Mouse (Mus musculus): ENCODE data around the gene Maz. TPM values are rescaled to one million over a fixed set of nuclear protein-coding genes. Genes with fewer than 3 reads are reported as not detected.

The Maz gene
- total and polyA plus RNA-seq, 3 experiments = 98.7 to 840 (median 114) TPM

DNA sequence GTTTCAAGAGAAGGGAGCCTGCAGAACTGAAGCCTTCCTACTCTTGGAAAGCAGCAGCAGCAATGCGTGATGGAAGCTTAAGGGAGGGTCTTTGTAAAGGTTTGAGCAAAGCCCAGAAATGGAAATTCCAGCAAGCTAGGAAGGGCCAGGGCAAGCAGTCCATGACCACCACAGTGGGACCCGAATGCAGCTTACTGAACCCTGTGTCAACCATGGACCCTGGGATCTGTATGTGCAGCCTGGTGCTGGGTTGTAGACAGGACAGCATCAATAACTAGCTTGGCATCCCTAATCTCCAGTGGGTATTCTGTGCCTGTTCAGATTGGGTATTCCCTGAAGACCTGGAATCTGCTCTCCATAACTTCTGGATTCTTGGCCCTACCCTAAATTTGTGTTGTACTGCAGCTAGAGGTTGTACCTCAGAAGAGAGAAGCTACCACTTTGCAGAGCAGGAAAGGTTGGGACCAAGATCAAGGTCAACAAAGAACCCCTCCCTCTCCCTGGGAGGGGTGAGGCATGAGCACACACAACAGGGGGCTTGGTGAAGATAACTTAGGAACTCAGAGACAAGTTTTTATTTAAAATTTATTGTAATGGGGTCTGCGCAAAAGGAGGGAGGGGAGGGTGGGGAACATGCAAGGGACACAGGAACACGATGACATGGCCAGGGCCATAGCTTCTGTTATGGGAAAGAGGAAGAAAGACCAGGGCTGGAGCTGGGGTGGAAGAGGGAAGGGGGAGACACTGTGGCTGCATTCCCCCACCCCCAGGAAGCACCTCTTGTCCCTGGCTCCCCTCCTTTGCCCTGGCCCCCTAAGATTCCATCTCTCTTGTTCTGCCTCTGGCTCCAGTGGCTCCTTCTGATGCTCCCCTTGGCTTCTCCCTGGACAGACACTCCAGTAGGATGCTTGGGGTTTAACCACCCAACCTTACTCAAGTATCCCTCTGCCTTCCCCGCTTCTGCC is 5.0 kb downstream of the Maz start:
- DNase-seq = no peak

- DNase-seq = peak; percentile 58
Measured at GRCm38 (mm10) chr7:127020901-127021562, 5.8 kb downstream of the Maz start, which contains the start of the genes Gm42742 and Prrt2. Gene Gm42742 (minus strand): TSS chr7:127021097. Gene Prrt2 (minus strand): TSS chr7:127021211.

- DNase-seq = peak; percentile 6
Measured at GRCm38 (mm10) chr7:127020491-127020890, 6.3 kb downstream of the Maz start.

DNA sequence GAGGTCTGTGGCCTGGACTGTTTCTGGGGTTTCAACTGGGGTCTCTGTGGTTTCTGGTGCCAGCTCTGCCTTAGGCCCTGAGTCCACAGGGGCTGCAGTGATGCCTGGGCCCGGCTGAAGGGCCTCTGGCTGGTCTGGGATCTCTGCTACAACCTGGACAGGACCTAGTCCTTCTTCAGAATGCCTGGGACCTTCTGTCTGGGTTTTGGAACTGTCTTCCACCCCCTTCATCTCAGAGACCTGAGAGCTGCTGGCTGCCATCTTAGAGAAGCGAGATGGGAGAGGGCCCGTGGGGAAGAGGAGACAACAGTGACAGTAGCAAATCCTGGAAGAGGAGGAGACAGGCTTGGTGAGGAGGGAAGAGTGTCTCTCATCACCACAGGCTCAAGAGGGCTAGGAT is 6.8 kb downstream of the Maz start:
- no peak for DNase-seq

DNA sequence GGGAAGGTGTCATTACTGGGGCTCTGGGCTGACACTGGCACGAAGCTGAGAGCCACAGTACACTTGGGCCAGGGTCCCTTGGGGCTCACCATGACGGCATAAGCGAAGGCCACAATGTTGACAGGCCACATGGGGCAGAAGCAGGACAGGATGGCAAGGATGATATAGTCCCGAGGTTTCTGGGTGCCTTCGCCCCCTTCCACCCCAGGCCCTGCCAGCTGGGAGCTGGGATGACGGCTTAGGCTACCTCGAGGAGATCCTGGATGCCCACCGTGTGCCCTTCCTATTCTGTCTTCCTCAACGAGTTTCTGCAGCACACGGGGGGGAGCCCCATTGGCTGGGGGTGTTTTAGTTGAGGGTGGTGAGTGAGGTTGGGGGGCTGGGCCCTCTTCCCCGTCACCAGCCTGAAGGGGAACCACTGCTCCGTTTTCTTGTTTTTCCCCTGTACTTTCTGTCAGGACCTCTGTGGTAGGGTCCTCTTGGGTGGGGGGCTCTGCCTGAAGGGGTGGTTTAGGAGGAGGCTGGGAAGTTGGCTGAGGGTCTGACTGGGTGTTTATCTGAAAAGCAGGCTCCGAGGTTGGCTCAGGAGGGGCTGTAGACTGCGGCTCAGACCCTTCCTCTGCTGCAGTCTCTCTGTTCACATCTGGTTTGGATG is 7.4 kb downstream of the Maz start:
- no peak for DNase-seq

GRCm38 (mm10) chr7:127018416-127019305 is 8.2 kb downstream of the Maz start:
- DNase-seq = no peak

DNA sequence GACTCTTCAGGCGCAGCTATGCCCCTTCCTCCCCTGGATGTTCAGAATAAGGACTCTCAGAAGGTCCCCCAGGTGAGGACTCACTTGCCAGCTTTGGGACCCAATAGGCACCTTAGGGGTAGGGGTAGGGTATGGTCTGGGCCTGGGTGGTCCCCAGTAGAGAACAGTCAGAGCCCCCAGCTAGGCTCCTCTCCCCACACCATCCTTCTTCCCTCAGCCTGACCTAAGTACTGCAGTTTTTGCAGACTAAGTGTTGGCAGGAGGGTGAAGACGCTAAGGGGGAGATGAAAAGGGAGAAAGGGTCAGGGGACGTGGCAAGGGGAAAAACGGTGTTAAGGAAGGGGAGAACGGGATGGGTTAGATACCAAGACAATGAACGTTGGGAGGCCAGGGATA is 8.9 kb downstream of the Maz start:
- no peak for DNase-seq

- peak; percentile 96 for DNase-seq
Measured at GRCm38 (mm10) chr7:127016971-127017949, 9.6 kb downstream of the Maz start, which contains the start of gene Pagr1a. Gene Pagr1a (minus strand): TSS chr7:127017352.

- DNase-seq = peak; percentile 88
Measured at GRCm38 (mm10) chr7:127016486-127016938, 10.3 kb downstream of the Maz start.

GRCm38 (mm10) chr7:127016481-127016485 is 10.6 kb downstream of the Maz start, which contains the start of gene Pagr1b:
Gene Pagr1b (minus strand): TSS chr7:127016484.
- no peak for DNase-seq

DNA sequence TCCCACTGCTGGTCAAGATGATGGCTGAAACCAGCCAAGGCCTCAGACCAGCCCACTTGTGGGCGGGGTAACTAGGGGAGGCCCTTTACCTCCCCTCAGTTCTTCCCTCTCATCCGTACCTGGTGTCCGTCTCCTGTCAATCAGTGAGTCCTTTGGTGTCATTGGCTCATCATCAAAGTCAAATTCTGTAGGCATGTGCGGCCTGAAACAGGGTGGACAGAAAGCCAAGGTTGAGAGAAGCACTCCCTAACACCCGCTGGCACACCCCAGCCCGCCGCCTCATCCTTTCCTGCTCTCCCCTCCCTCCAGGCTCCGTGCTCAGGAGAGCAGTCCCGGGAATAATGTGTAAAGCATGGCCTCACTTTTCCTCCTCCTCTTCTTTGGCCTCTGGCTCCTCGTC is 10.8 kb downstream of the Maz start:
- peak; percentile 74 for DNase-seq

GRCm38 (mm10) chr7:127014993-127015392 is 11.8 kb downstream of the Maz start:
- no peak for DNase-seq

GRCm38 (mm10) chr7:127014320-127014719 is 12.5 kb downstream of the Maz start, which contains the start of gene Mvp:
Gene Mvp (minus strand): TSS chr7:127014621.
- DNase-seq = peak; percentile 88

DNA sequence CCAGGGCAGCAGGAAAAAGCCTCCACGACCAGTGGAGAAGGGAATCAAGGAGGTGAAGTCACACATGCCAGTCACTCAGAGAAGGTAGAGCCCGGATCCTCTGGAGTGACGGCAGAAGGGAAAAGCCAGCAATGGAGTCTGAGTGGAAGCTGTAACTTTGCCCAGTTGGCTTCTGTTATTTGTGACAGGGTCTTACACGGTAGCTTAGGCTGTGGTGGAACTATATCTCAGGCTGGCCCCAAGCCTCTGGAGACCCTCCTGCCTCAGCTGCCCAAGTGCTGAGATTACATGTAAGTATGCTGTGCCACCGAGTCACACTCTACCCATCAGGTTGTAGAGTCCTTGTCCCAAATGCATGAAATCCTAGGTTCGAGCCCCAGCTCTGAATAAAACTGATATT is 13.5 kb downstream of the Maz start:
- no peak for DNase-seq

GRCm38 (mm10) chr7:127012845-127013244 is 14.0 kb downstream of the Maz start:
- no peak for DNase-seq

DNA sequence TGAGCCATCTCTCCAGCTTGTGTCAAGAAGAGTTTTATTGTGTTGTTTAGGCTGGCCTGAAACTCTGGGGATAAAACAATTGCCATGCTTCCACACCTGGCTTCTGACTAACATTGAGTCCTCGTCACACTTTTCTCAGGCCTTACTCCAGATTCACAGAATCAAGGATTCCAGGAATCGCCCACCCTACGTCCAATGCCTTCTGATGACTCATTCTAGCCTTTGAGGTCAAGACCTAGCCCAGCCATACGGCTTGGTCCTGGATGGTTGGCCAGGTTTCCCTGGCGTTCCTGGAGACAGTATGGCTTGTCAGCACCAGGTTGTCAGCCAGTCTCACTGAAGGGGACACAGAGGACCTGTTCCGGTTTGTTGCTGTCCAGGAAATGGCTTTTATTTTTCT is 14.5 kb downstream of the Maz start:
- peak; percentile 68 for DNase-seq

GRCm38 (mm10) chr7:127011717-127012116 is 15.1 kb downstream of the Maz start:
- DNase-seq = no peak

DNA sequence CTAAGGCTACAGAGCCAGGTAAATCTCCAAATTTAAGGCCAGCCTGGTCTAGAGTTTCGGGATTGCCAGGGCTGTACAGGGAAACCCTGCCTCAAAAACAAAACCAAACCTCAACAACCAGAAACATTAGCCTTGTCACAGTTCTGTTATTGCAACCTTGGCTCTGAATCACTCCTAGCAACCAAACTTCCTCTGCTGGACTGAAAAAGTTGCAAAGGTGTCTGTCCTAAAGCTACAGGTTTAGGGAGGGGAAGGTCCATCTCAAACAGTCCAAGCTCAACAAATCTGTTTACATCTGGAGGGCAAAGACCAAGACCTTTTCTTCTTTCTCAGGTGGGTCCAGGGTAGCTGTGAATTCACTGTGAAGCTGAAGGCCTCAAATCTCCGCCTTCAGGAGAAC is 15.8 kb downstream of the Maz start:
- no peak for DNase-seq

GRCm38 (mm10) chr7:127009307-127010085 is 17.3 kb downstream of the Maz start:
- no peak for DNase-seq

Measured in adrenal gland, adult 2 months (tissue).